Mouse (Mus musculus): ENCODE measurements around the gene Tcap.

Tcap gene

DNA sequence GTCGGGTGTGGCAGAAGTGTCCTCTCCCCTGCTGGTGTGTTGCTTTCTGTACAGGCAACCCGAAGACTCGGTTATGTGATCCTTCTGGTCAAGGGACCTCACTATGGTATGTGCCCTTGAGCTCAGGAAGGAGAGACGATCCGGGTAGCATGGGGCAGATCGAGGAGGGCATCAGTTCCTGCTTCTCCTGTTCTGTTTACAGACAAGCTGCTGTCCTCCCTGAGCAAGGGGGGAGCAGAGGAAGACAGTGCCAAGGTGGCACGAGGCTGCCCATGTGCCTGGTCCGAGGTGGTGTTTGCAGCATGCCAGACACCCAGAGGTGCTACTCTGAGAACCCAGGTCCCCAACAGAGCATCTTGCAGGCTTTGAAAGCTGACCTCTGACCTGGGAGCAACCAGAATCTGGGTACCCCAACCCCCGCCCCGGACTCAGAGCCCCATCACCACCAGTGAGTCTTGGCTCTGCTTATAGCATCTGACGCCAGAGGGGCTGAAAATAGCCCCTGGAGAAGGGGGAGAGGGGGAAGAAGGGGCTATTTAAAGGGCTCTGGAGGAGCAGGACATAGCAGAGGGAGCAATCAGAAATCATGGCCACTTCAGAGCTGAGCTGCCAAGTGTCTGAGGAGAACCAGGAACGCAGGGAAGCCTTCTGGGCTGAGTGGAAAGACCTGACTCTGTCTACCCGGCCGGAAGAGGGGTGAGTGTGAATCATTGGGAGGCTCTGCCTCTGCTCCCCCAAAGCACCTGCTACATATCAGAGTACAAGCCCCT, at the start of gene Tcap:
Gene Tcap (plus strand): TSS at position 551 of the 770 bp plus-strand sequence.
- no peak for DNase-seq

DNA sequence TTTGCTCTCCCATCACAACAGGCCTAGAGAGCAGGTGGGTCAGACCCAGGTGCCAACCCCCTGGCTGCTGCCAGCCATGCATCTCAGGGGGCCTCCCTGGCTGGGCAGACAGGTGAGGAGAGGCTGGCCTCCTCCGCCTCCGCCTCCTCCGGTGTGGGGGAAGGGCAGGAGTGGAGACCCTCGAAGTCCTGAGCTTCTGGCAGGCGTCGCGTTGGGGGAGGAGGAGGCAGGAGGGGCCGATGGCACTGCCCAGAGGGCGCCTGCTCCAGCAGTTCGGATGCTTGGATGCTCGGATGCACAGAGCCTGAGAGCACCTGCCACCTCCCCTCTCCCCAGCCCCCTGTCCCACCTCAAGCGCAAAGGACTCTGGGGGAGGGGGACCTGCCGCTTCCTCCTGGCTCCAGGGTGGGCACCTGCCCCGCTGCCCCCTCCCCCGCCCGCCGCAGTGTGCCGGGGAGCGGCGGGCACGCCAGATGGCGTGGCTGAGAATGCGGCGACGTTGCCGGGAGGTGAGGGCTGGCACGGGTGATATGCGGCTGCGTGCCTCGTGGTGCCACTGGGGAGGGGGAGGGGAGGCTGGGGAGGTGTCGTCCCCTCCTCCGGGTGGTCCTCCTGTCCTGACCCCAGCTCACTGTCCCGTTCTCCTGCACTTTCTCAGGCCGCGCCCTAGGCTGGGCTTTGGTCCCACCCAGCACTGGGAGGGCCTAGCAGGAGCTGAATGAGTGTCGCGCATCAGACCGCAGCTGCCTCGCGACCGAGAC, 49.5 kb upstream of the Tcap start:
- DNase-seq: no peak

DNA sequence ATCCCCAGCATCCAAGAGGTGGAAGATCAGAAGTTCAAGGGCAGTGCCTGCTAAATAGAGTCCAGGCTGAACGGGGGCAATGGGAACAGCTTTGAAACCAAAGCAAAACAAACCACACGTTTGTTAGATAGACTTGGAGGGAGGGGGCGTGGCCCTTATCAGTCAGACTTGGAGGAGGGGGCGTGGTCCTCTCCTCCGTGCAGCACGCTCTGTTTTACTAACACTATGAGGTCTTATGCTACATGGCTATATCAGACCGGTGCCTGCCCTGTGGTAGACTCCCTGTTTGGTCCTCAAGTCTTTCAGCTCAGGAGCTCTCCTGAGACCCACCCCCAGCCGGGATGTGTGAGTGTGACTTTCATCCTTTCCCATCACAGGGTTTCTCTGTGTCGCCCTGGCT, 48.4 kb upstream of the Tcap start:
- no peak for DNase-seq

DNA sequence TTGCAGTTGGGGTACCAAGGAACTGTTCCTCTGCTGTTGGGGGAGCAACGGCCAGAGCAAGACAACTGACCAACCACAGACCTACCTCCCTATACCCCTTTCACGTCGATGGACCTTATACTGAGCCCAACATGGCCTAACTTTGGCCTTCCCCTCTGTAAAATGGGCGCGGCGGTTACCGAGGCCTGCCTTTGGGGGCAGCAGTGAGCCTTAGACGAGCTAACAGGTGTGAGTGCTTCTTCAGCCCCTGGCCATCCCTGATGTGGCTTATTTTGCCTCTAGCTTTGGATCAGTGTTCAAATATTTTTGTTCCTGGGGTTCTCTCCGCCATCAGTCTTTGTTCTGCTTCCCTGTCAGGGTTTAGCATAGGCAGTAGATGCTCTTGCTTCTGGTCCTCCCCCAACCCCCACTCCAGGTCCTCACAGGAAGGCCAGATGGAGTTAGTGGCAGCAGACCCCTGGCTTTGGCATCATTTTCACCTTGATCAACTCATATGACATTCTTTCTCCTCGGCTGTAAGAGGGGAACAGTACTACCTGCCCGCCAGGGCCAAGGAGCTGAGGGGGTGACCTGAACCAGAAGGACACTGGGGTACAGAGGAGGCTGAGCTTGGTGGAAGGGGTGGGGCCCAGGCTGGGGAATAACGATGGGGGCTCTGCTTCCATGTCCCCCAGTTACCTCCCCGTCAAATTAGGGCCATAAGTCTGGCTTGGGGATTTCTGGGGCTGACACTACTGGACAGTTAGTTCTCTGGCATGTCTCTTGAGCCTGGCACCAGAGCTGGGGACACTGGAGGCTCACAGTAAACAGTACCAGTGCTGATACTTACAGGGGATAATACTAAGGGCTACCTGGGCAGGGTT, 47.1 kb upstream of the Tcap start:
- peak; percentile 62 for DNase-seq

DNA sequence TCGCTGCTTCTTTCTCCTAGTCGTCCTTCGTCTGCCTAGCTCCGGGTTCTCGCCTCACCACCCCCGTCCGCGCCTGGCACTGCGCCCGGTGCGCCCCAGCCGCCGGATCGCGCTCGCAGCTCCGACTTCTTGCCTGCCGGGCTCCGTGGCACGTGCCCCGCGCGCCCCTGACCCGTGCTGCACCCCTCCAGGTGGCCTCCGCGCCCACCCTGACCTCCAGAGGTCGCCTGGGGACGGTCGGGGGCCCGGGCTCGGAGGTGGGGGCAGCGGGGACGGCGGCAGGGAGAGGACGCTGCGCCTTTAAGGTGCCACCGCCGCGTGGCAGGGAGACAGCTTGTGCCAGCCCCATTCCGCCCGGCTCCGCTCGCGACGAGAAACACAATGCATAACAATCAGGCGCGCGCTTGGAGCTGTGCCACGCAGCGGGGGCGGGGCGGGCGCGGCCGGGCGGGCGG, 45.1 kb upstream of the Tcap start:
- DNase-seq: peak; percentile 51 to 58

DNA sequence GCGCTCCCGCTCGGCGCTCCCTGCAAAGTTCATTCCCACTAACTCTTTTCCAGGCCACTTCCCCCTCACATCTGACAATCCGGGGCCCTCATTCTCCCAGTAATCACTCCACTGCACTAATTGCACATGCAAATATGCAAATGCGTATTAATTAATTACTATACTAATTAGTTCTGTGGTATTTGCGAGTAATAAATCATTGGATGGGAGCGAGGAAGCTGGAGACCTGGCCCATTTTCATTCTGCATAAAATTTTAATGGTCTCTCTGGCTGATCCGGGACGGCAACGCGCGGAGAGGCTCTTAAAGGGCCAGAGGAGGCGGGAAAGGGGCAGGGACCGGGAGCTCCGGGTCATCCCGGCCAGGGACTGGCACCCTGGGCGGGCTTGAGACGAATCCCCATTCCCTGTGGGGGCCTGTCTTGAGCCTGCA, 44.5 kb upstream of the Tcap start:
- DNase-seq: no peak

DNA sequence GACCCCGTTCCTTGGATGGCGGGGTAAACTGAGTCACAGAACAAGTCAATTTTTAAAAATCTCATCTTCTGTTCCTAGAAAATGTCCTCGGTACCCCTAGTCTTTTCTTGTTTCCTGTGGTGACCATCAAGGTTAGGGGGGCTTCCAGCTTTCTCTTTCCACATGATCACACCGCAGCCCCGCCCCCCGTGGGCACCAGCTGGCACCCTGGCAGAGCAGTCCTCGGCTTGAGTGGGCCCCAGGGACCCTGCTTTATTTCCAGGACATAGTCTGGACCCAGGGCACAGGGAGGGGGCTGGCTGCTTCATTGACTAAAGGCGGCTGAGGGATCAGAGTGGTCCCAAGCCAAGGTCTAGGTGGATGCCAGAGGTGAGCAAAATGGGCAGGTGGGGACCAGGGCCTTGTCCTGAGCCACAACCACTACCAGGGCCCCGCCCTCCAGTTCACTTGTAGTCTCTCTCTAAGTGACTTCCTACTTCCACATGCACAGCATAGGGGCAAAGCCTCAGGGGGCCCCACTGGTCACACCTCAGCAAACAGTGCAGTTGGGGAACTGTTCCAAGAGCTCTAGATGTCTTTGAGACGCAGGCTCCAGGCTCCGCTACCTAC, 43.8 kb upstream of the Tcap start:
- DNase-seq: peak; percentile 65 to 71

DNA sequence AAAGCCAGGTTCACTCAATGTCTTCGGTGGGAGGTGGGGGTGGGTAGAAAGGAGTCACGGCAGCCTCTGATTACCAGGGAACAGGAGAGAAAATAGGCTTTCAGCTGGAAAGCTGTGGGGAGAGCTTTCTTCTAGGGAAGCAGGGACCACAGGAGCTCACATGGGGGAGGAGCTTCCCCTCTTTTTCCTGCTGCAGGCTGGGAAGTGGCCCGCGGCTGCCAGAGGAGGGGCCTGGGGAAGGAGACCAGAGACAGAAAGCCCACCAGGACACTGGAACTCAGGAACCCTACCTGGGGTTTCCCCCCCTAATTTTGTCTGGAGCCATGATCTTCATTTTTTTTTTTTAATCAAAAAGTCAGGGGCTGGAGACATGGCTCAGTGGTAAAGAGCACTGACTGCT, 43.0 kb upstream of the Tcap start:
- DNase-seq: no peak

DNA sequence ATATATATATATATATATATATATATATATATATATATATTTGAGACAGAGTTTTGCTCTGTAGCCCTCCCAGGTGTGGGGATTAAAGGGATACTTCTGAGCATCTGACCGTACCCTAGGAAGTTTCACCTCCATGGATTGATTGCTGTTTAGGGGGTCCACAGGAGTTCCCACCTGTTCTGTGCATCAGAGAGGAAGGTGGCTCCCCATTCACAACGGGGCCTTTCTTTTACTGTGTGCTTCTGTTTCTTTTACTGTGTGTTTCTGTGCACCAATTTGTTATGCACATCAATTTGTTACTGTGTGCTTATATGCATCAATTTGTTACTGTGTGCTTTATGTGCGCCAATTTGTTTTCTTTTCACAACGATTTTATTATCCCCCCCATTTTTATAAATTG, 42.4 kb upstream of the Tcap start:
- DNase-seq: no peak

DNA sequence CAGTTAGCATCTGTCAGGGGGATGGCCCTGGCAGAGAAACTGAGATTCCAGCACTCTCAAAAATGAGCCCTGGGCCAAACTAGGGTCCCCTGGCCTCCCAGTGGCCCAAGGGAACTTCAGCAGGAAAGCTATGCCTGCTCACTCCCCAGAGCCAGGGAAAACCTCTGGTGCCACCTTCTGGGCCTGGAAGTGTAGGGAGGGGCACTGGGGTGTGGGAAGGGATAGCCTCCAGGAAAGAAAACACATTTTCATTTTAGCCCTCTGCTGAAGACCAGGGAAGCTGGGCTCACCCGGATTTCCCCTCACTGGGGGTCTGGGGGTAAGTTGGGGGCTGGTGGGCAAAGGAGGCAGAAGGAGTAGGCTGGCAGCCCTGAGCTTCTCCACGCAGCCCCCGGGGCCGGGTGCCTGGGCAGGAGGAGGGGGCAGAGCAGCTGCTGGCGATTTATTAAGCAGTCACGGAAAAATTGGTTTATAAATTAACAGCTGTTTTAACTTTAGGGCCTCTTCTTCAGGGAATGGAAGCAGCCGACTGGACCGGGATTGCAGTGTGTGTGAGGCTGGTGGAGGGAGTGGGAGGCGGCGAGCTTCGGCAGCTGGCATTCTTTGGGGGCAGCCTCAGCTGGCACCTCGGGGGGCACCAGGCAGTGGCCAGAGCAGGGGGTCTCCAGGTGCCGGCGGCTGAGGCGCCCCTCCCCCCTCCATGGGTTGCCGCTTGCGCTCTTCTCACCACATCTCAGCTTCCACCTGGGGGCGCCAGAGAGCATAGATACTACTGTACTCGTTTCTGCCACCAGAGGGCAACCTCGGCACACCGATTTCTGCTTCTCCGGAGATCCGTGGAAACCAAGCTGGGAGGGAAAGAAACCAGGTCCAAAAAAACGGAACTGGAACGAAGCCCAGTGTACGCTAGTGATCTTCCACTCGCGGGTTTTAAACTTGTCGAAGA, 41.3 kb upstream of the Tcap start:
- DNase-seq: peak; percentile 97

DNA sequence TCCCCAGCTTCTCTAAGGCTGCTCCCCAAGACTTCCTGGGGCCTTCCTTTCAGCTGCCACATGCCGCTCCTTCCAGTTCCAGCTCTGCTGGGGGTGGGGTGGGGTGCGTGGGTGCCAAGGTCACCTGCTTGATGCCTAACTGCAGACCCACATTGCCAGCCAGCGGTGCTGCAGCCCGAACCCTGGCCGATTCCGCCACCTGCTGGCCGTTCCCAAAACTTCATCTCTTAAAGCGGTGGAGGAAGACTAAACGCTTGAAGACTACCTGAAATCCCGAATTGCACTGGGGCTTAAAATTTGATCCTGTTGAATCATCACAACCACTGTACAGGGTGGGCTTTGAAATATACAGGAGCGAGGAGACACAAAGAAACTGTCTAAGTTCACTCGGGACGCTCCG, 38.4 kb upstream of the Tcap start:
- DNase-seq: peak; percentile 81 to 82

DNA sequence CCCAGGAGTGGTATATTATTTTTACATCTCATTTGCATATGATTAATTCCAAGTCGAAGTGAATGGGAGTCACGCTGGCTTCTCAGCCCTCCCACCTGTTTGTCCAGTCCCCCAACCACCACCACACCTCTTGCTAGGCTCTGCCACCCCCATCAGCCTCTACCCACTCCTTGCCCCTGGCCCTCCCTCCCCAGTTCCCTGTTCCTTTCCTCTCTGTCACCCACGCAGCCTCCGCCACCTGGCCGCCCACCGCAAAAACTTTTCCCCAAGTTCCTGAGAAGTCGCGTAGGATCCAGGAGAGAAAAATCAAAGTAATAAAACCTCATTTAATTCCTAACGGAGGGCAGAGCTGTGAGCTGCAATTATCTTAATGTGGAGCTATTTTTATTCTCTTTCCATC, 37.4 kb upstream of the Tcap start:
- no peak for DNase-seq

DNA sequence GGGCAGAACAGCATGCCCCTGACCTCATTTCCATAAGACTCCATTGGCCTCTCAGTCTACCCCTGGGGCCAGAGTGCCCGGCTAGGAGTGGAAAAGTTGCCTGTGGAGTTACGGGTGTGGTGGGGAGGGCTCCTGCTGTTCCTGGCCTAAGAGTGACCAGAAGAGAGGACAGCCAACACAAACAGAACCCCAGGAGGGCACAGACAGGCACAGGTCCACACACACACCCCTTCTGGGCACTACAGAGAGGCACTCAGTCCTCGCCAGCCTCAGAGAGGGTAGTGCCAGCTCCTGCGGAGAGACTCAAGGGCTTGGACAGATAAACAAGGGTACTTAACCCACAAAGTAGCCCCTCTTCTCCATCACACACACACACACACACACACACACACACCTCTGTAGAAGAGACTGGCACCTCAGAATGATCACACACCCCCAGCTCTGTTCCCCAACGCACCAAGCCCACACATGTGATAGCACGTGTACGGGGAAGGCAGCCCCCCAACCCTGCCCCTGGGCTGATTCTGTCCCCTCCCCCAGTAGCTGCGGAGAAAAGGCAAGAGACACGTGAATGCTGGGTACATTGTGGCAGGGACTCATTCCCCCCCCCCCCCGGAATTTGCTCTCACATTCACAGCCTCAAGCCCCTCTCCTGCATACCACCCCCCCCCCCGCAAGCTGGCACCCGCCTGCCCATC, 36.1 kb upstream of the Tcap start:
- DNase-seq: peak in 1 of 2 experiments; percentile 16

DNA sequence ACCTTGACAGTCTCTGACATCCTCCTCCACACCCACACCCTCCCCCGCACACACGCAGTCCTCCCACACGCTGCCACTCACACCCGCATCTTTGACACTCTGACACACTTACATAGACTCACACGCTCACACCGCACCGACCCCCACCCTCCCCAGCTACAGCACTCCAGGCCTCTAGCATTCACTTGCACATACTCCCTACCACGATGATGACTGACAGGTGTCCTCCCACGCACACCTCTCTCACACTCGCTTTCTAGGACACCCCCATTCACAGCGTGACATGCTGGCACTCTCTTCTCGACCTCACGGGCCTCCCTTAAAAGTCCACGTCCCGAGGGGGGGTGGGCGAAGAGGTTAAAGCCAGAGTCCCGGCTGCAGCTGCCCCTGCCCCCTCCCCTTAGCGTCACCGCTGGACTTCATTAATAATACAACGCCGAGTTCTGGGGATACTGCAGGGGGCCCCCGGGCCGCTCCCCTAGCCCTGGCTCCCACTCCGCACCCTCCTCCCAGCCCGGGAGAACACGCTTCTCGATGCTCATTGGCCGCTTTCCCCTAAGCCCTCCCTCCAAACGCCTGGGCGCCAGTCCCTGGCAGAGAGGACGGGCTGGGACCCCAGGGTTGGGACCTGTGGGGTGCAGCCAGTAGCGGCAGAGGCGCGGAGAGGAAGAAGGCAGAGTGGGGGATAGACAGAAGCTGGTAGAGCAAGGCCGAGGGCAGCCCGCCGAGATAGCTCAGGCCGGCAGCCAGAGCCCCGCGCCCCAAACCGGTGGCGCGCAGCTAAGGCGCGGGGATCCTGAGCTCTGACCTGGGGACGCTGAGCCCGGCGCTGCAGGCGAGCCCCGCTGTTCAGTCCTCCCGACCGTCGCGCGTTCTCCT, 35.3 kb upstream of the Tcap start, which contains the start of gene Ppp1r1b:
Gene Ppp1r1b (plus strand): TSS at position 322 of the 879 bp plus-strand sequence.
- DNase-seq: peak; percentile 58 to 61

DNA sequence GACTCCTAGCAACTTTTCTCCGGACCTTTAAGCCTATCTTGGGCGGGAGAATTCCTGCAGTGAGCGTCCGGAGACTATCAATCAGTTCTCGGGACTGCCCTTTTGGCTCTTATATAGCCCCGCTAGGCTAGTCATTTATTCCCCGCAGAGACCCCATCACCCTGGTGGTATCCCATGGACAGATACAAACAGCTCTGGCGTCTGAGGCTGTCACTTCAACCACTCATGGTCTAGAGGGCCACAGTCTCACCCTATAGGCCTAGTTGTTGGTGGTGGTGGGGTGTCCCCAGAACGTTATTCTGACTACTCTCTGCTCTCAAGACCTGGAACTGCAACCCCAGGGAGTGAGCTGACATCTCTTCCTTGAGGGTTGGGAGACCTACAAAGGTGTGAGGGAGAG, 34.3 kb upstream of the Tcap start:
- no peak for DNase-seq

DNA sequence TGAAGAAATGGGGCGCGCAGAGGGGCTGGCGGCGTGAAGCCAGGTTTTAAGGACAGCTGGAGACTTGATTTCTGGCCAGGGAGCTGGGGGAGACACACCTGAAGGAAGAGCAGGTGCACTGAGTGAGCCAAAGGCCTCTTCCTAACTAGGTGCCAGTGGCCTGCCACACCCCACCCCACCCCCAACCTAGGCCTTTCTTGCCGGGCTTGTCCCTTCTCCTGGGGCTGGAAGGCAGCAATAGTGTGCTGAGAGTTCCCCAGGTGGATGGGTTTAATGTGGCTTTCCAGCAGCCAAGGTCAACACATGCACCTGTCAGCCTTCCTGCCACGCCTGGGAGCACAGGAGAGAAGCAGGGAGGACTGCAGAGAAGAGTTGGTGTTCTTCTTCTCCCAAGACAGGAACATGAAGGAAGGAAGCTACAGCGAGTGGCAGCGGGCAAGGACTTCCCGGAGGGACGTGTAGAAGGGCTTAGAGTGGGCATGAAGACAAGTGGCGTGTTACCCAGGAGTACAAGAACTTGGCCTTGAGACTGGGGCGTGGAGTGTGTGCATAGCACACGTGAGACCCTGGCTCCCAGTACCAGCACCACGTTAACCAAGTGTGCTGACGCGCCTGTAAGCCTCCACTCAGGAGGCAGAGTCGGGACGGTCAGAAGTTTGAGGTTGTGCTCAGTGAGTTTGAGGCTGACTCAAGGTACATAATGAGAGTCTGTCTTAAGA, 31.2 kb upstream of the Tcap start:
- DNase-seq: no peak

DNA sequence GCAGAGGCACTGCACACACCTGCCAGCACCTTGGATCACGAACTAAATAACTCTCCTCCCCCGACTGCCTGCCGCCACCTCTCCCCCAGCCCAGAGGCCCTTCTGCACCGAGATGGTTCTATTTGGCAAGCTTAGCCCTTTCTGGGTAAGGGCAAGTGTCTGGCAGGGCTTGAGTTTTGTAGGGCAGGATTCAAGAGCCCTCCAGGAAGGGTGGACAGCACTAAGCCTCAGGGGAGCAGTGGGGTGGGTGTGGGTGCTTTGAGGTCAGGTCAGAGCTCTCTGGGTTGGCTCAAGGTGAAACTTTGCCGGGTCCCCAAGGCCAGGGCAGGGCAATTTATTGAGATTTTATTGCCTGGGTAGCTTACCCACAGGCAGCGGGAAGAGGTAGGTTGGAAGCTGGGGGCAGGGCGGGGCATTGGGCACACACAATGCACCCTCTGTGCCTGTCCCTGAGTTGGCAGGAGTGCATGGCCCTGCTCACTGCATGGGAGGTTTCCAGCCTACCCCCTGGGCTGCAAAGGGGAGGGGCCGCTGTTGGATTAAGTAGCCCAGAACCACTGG, 29.9 kb upstream of the Tcap start:
- DNase-seq: no peak

DNA sequence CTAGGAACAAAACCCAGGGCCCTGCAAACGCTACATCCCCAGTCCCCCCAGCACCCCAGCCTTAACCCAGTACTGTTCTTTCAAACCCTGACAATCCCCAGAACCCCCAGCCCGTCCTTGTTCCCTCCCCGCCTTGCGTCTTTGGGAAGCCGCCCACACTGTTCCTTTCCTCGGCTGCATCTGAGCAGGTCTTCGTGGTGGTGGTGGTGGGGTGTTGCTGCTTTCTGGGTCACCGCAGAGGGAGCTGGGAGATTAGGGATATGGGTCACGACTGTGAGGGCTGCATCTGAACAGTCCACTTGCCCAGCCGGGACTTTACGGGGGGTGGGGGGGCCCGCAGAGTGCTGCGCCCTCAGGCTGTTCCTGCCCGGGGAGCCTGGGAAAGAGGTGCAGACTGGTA, 29.2 kb upstream of the Tcap start:
- DNase-seq: no peak
